Mouse (Mus musculus): ENCODE results near the gene Fam180a.

- TF ChIP-seq POLR2A (IDR thresholded peaks at IDR 0.05; ENCODE audit: control insufficient read depth, low read depth, low read length) (no peak), CTCF (IDR thresholded peaks at IDR 0.05; ENCODE audit: control insufficient read depth, insufficient read depth, insufficient replicate concordance, low read depth, low read length) (no peak)
Measured at GRCm38 (mm10) chr6:35269643-35270042, 56.3 kb downstream of the Fam180a start.
